Mouse (Mus musculus) lung, postnatal 0 days (tissue): Measurements from ENCODE around the gene Asdurf. TPM values are rescaled to one million over a fixed set of nuclear protein-coding genes. Genes with fewer than 3 reads are reported as not detected.
"Not testable (repeated sequence)": the region's sequence is repeated elsewhere in the genome, so short reads cannot be mapped to it uniquely, and the experiment has no call there.

ENCODE experiments used
- ATAC-seq: fragments of 200-750 bp; cut with Nextera tagmentation; 2 replicates; pipeline ENCODE4 v1.8.0; 2017; ENCODE audit warnings: moderate library complexity
- DNase-seq: peaks from one replicate; pipeline ENCODE4 v3.0.0-alpha.2; 2016; ENCODE audit warnings: low spot score
- H3K27ac ChIP-seq: fragments of 300-500 bp; sonication (generic); 2 replicates; pipeline ENCODE4 v1.5.1; 2014; ENCODE audit warnings: antibody characterized with exemption, mild to moderate bottlenecking, low read length, mixed read lengths
- H3K27me3 ChIP-seq: fragments of 300-500 bp; sonication (generic); replicated peaks from 2 replicates; pipeline ENCODE4 v1.6.1; 2014; ENCODE audit warnings: low read length, mixed read lengths; ENCODE audit not compliant: insufficient read depth
- H3K36me3 ChIP-seq: fragments of 300-500 bp; sonication (generic); 2 replicates; pipeline ENCODE4 v1.6.1; 2014; ENCODE audit warnings: low read length, mixed read lengths; ENCODE audit not compliant: insufficient read depth
- H3K4me1 ChIP-seq: fragments of 300-500 bp; sonication (generic); 2 replicates; pipeline ENCODE4 v1.6.1; 2014; ENCODE audit warnings: antibody characterized with exemption, low read depth, low read length, mixed read lengths; ENCODE audit not compliant: insufficient read depth
- H3K4me2 ChIP-seq: fragments of 300-500 bp; sonication (generic); replicated peaks from 2 replicates; pipeline ENCODE4 v1.6.1; 2014; ENCODE audit warnings: low read depth, mild to moderate bottlenecking, low read length, moderate library complexity, mixed read lengths
- H3K4me3 ChIP-seq: fragments of 300-500 bp; sonication (generic); 2 replicates; pipeline ENCODE4 v1.5.1; 2014; ENCODE audit warnings: low read depth, low read length
- H3K9ac ChIP-seq: fragments of 300-500 bp; sonication (generic); replicated peaks from 2 replicates; pipeline ENCODE4 v1.6.1; 2014; ENCODE audit warnings: low read depth, mild to moderate bottlenecking
- H3K9me3 ChIP-seq: fragments of 300-500 bp; sonication (generic); 2 replicates; pipeline ENCODE4 v1.6.1; 2016; ENCODE audit warnings: low read length, mixed read lengths
- CTCF ChIP-seq: IDR thresholded peaks from 2 replicates; pipeline ENCODE4 v1.5.1; 2016; ENCODE audit warnings: antibody characterized with exemption, mild to moderate bottlenecking
- EP300 ChIP-seq: IDR thresholded peaks from 2 replicates; pipeline ENCODE4 v1.6.1; 2016; ENCODE audit warnings: antibody characterized with exemption, mild to moderate bottlenecking, control low read depth
- WGBS: fragments of 180-500 bp; shearing (Covaris S2); extraction: QIAGEN DNeasy Blood & Tissue Kit; methylation state at CpG from one replicate; pipeline ENCODE4 v1.1.7; 2014; 5-methylcytosine and 5-hydroxymethylcytosine counted together
- polyA plus RNA-seq: library from polyadenylated mRNA; unstranded; fragments of >200 nt; fragmentation: Nextera tagmentation; extraction: Ambion mirVana; gene quantifications from 2 replicates; pipeline ENCODE4 v1.2.1, GENCODE M21; 2015

Gene Asdurf
- polyA plus RNA-seq, 1 experiment from 2014 or later = 5.7 TPM

- ATAC-seq = no peak
- no peak overlapping the region for H3K27ac ChIP-seq
- H3K27me3 ChIP-seq = no peaks in the 10 kb centered on the region
- no peak for TF ChIP-seq CTCF
- no peak for TF ChIP-seq EP300
- no peaks in the 10 kb centered on the region for H3K9me3 ChIP-seq
- no peak overlapping the region for H3K4me3 ChIP-seq
- DNase-seq = no peak
- H3K4me2 ChIP-seq = no peak overlapping the region
- H3K9ac ChIP-seq = no peak overlapping the region
- H3K36me3 ChIP-seq = no peaks in the 10 kb centered on the region
- no peaks in the 10 kb centered on the region for H3K4me1 ChIP-seq
Observed at GRCm38 (mm10) chr1:53358988-53359387, 6.6 kb upstream of the Asdurf start.

DNA sequence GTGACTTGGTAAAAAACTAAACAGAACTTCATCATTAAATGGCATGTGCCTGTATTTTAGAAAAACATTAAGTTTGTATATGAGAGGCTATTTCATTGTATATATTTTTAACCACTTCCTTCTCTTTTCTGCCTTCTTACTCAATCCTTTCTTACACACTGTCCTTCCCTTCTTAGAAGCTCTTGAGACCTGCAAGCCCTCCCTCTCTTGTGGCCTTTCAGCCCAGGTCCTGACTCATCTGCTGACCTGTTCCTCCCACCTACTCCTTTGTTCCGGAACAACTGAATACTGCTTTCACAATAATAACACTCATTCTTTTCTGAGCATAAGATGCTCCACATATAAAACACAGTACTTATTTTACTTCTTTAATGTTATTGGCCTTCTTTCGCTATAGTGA is 11.3 kb downstream of the Asdurf start:
- 95% methylated on average over 2 of the region's 2 CpGs for WGBS

DNA sequence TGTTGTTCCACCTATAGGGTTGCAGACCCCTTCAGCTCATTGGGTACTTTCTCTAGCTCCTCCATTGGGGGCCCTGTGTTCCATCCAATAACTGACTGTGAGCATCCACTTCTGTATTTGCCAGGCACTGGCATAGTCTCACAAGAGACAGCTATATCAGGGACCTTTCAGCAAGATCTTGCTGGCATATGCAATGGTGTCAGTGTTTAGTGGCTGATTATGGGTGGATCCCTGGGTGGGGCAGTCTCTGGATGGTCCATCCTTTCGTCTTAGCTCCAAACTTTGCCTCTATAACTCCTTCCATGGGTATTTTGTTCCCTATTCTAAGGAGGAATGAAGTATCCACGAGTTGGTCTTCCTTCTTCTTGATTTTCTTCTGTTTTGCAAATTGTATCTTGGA is 15.0 kb downstream of the Asdurf start:
- H3K4me2 ChIP-seq, H3K27ac ChIP-seq, H3K9ac ChIP-seq, DNase-seq, ATAC-seq, H3K36me3 ChIP-seq, H3K27me3 ChIP-seq, H3K4me3 ChIP-seq, H3K4me1 ChIP-seq, H3K9me3 ChIP-seq: not testable (repeated sequence)
- WGBS = 68% methylated on average over 2 of the region's 2 CpGs

More for the DNA sequence above, 11.3 kb downstream of the Asdurf start:
- no peaks in the 10 kb centered on the region for H3K27me3 ChIP-seq
- no peaks in the 10 kb centered on the region for H3K4me1 ChIP-seq
- no peak overlapping the region for H3K4me2 ChIP-seq
- TF ChIP-seq CTCF (no peak), EP300 (no peak)
- no peak overlapping the region for H3K4me3 ChIP-seq
- DNase-seq = no peak
- H3K9ac ChIP-seq = no peak overlapping the region
- no peak overlapping the region for H3K27ac ChIP-seq
- ATAC-seq = no peak
- H3K36me3 ChIP-seq = peaks cover 8% of the 10 kb centered on the region; the same call in 1 of the 2 replicates
- no peaks in the 10 kb centered on the region; the same call in 1 of the 2 replicates for H3K9me3 ChIP-seq

GRCm38 (mm10) chr1:53335465-53335864 is 17.0 kb downstream of the Asdurf start:
- no peaks in the 10 kb centered on the region for H3K27me3 ChIP-seq
- ATAC-seq (no peak), DNase-seq (no peak)
- no peaks in the 10 kb centered on the region for H3K9me3 ChIP-seq
- TF ChIP-seq CTCF (no peak), EP300 (no peak)
- no peak overlapping the region for H3K9ac ChIP-seq
- H3K36me3 ChIP-seq = no peaks in the 10 kb centered on the region
- no peak overlapping the region for H3K4me2 ChIP-seq
- H3K27ac ChIP-seq = no peak overlapping the region
- no peak overlapping the region for H3K4me3 ChIP-seq
- H3K4me1 ChIP-seq = no peaks in the 10 kb centered on the region

- WGBS = 46% methylated on average over 5 of the region's 5 CpGs
- H3K9me3 ChIP-seq, ATAC-seq, H3K4me2 ChIP-seq, H3K27ac ChIP-seq, DNase-seq, H3K36me3 ChIP-seq, H3K4me3 ChIP-seq, H3K27me3 ChIP-seq, H3K9ac ChIP-seq, H3K4me1 ChIP-seq: not testable (repeated sequence)
Observed at GRCm38 (mm10) chr1:53333527-53333926, 18.9 kb downstream of the Asdurf start.

DNA sequence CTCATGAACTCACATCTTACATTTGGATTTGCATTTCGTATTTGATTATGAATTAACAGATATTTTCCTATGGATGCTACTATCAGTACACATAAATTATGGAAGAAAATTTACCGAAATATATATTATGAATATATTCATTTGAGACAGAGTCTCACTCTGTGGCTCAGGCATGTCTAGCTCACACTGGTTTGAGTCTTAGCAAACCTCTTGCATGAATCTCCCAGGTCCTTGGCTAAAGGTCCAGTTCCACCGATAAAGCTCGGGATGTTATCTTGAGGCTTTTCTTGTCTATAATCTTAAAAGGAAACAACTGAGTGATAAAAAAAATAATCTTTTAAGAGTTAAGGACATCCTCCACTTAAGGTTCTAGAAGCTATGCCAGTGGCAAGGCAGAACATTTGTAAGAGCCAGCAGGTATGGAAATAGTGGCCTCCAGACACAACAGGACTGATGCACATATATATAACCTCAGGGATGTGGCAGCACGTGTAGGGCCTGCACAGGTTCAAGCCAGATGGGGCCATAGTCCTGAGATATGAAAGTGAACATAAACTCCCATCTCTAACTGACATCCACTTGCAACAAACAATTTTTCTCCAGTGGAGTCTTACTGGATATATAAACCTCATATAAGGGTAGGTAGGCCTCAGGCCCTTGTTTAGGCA is 27.5 kb downstream of the Asdurf start:
- ATAC-seq (no peak), DNase-seq (no peak)
- Histone ChIP-seq H3K4me2 (no peak overlapping the region), H3K27ac (no peak overlapping the region), H3K27me3 (no peaks in the 10 kb centered on the region), H3K36me3 (no peaks in the 10 kb centered on the region), H3K4me1 (no peaks in the 10 kb centered on the region), H3K9ac (no peak overlapping the region), H3K9me3 (no peaks in the 10 kb centered on the region), H3K4me3 (no peak overlapping the region)
- WGBS = 83% methylated on average over 5 of the region's 5 CpGs
- TF ChIP-seq CTCF (no peak), EP300 (no peak)

GRCm38 (mm10) chr1:53324277-53324676 is 28.1 kb downstream of the Asdurf start:
- WGBS = 98% methylated on average over 1 of the region's 1 CpGs
- H3K4me3 ChIP-seq = no peak overlapping the region

More at GRCm38 (mm10) chr1:53324277-53324676, 28.1 kb downstream of the Asdurf start:
- H3K36me3 ChIP-seq = no peaks in the 10 kb centered on the region
- no peaks in the 10 kb centered on the region for H3K27me3 ChIP-seq
- ATAC-seq = no peak
- no peaks in the 10 kb centered on the region for H3K4me1 ChIP-seq
- no peak for DNase-seq
- H3K27ac ChIP-seq = no peak overlapping the region
- no peak for TF ChIP-seq CTCF
- no peak for TF ChIP-seq EP300
- H3K4me2 ChIP-seq = no peak overlapping the region
- H3K9me3 ChIP-seq = no peaks in the 10 kb centered on the region
- no peak overlapping the region for H3K9ac ChIP-seq
